Mouse (Mus musculus): ENCODE data around the gene Notum.

GRCm38 (mm10) chr11:120615606-120616203 lies 45.3 kb downstream of the Notum start:
- TF ChIP-seq CTCF (IDR thresholded peaks at IDR 0.05; ENCODE audit: low read depth) (no peak), EP300 (optimal IDR thresholded peaks at IDR 0.05) (no peak)

Measured in stomach, postnatal 0 days (tissue).